Mouse (Mus musculus) testis, adult 2 months (tissue): Measurements from ENCODE around the gene Fhl1. TPM values are rescaled to one million over a fixed set of nuclear protein-coding genes. Genes with fewer than 3 reads are reported as not detected.

Source experiments
- H3K27ac ChIP-seq: fragments of 200-500 bp; 2 replicates; pipeline ENCODE4 v1.5.1; 2012; ENCODE audit warnings: low read depth, low read length; ENCODE audit not compliant: control insufficient read depth, insufficient read depth
- H3K27me3 ChIP-seq: fragments of 200-500 bp; 2 replicates; pipeline ENCODE4 v1.6.1; 2012; ENCODE audit warnings: mild to moderate bottlenecking, low read length, moderate library complexity; ENCODE audit not compliant: control insufficient read depth, insufficient read depth
- H3K36me3 ChIP-seq: fragments of 200-500 bp; 2 replicates; pipeline ENCODE4 v1.6.1; 2012; ENCODE audit warnings: mild to moderate bottlenecking, low read length; ENCODE audit not compliant: control insufficient read depth, insufficient read depth
- H3K4me1 ChIP-seq: fragments of 200-500 bp; 2 replicates; pipeline ENCODE4 v1.6.1; 2012; ENCODE audit warnings: low read length; ENCODE audit not compliant: control insufficient read depth, insufficient read depth
- H3K4me3 ChIP-seq: fragments of 200-500 bp; 2 replicates; pipeline ENCODE4 v1.5.1; 2012; ENCODE audit warnings: low read depth, mild to moderate bottlenecking, low read length, moderate library complexity, mixed read lengths; ENCODE audit not compliant: control insufficient read depth
- CTCF ChIP-seq: fragments of 200-500 bp; IDR thresholded peaks from 2 replicates; pipeline ENCODE4 v1.5.1; 2012; ENCODE audit warnings: low read depth, mild to moderate bottlenecking, inconsistent platforms, low read length, moderate library complexity; ENCODE audit not compliant: control insufficient read depth, insufficient read depth, insufficient replicate concordance
- POLR2A ChIP-seq: fragments of 200-500 bp; IDR thresholded peaks from 2 replicates; pipeline ENCODE4 v1.6.1; 2012; ENCODE audit warnings: low read depth, mild to moderate bottlenecking, inconsistent platforms, low read length, moderate library complexity; ENCODE audit not compliant: control insufficient read depth
- polyA plus RNA-seq: library from polyadenylated mRNA; depleted of rRNA; stranded (reverse); fragments of >200 nt; gene quantifications from 2 replicates; pipeline ENCODE4 v1.2.3, GENCODE M21; 2012; rRNA removed

Gene Fhl1
- polyA plus RNA-seq = 18.2 and 19.4 TPM in 2 replicates

GRCm38 (mm10) chrX:56731306-56732201 lies at the start of gene Fhl1:
TSS of gene Fhl1 (plus strand) at chrX:56731787.
- Histone ChIP-seq H3K4me1 (peaks cover 6% of the 10 kb centered on the region), H3K27me3 (no peaks in the 10 kb centered on the region), H3K27ac (peak within 1 kb of the TSS; percentile 44), H3K4me3 (peak within 1 kb of the TSS; percentile 70), H3K36me3 (no peaks in the 10 kb centered on the region)
- TF ChIP-seq CTCF = no peak
- TF ChIP-seq POLR2A = 0 out of 2 replicates have a peak, but pooled peaks have one; percentile 9

GRCm38 (mm10) chrX:56682156-56682720 lies 49.3 kb upstream of the Fhl1 start:
- no peaks in the 10 kb centered on the region for H3K27me3 ChIP-seq
- H3K27ac ChIP-seq = no peak overlapping the region
- no peaks in the 10 kb centered on the region for H3K36me3 ChIP-seq
- no peaks in the 10 kb centered on the region; the same call in 1 of the 2 replicates for H3K4me1 ChIP-seq
- TF ChIP-seq POLR2A (no peak), CTCF (no peak)
- H3K4me3 ChIP-seq = no peak overlapping the region

GRCm38 (mm10) chrX:56683521-56683920 lies 48.1 kb upstream of the Fhl1 start:
- H3K27ac ChIP-seq = no peak overlapping the region
- no peak overlapping the region for H3K4me3 ChIP-seq
- no peaks in the 10 kb centered on the region; the same call in 1 of the 2 replicates for H3K4me1 ChIP-seq
- no peaks in the 10 kb centered on the region for H3K36me3 ChIP-seq
- TF ChIP-seq CTCF (no peak), POLR2A (no peak)
- no peaks in the 10 kb centered on the region for H3K27me3 ChIP-seq

GRCm38 (mm10) chrX:56692554-56692953 lies 39.0 kb upstream of the Fhl1 start:
- TF ChIP-seq CTCF = no peak
- no peak for TF ChIP-seq POLR2A
- no peaks in the 10 kb centered on the region for H3K36me3 ChIP-seq
- H3K27me3 ChIP-seq = no peaks in the 10 kb centered on the region
- no peaks in the 10 kb centered on the region for H3K4me1 ChIP-seq
- H3K27ac ChIP-seq = no peak overlapping the region
- H3K4me3 ChIP-seq = no peak overlapping the region

- H3K27ac ChIP-seq = no peak overlapping the region
- H3K4me3 ChIP-seq = no peak overlapping the region
- TF ChIP-seq POLR2A = no peak
- no peak for TF ChIP-seq CTCF
- H3K4me1 ChIP-seq = no peaks in the 10 kb centered on the region
- no peaks in the 10 kb centered on the region for H3K36me3 ChIP-seq
- no peaks in the 10 kb centered on the region for H3K27me3 ChIP-seq
These were observed 37.0 kb upstream of the Fhl1 start for GRCm38 (mm10) chrX:56694539-56694938.

- Histone ChIP-seq H3K36me3 (no peaks in the 10 kb centered on the region), H3K27me3 (no peaks in the 10 kb centered on the region), H3K4me1 (no peaks in the 10 kb centered on the region), H3K4me3 (no peak overlapping the region), H3K27ac (no peak overlapping the region)
- TF ChIP-seq CTCF (no peak), POLR2A (no peak)
These were observed 34.3 kb upstream of the Fhl1 start for GRCm38 (mm10) chrX:56697199-56697780.

GRCm38 (mm10) chrX:56697886-56698285 lies 33.7 kb upstream of the Fhl1 start:
- Histone ChIP-seq H3K4me3 (no peak overlapping the region), H3K27me3 (no peaks in the 10 kb centered on the region), H3K27ac (no peak overlapping the region), H3K36me3 (no peaks in the 10 kb centered on the region), H3K4me1 (no peaks in the 10 kb centered on the region)
- TF ChIP-seq CTCF = no peak
- no peak for TF ChIP-seq POLR2A
